Mouse (Mus musculus) embryonic facial prominence, embryonic 13.5 days (tissue): Measurements from ENCODE around the gene Cnn3. TPM values are rescaled to one million over a fixed set of nuclear protein-coding genes. Genes with fewer than 3 reads are reported as not detected.
A peak's percentile ranks its signal among the peaks of the same experiment; 100 is the strongest.

ENCODE experiments used
- ATAC-seq: fragments of 200-750 bp; cut with Nextera tagmentation; 2 replicates; pipeline ENCODE4 v1.8.0; 2017; ENCODE audit warnings: low read depth; ENCODE audit not compliant: insufficient number of reproducible peaks, insufficient read depth, low FRiP score, low TSS enrichment
- H3K27ac ChIP-seq: fragments of 300-500 bp; sonication (generic); 2 replicates; pipeline ENCODE4 v1.5.1; 2015; ENCODE audit warnings: moderate library complexity, mild to moderate bottlenecking, inconsistent platforms
- H3K27me3 ChIP-seq: fragments of 300-500 bp; sonication (generic); 2 replicates; pipeline ENCODE4 v1.6.1; 2015; ENCODE audit warnings: mild to moderate bottlenecking, inconsistent platforms
- H3K36me3 ChIP-seq: fragments of 300-500 bp; sonication (generic); 2 replicates; pipeline ENCODE4 v1.6.1; 2015; ENCODE audit warnings: mild to moderate bottlenecking, inconsistent platforms
- H3K4me1 ChIP-seq: fragments of 300-500 bp; sonication (generic); 2 replicates; pipeline ENCODE4 v1.6.1; 2015; ENCODE audit warnings: inconsistent platforms
- H3K4me2 ChIP-seq: fragments of 300-500 bp; sonication (generic); 2 replicates; pipeline ENCODE4 v1.6.1; 2015; ENCODE audit warnings: moderate library complexity, mild to moderate bottlenecking, inconsistent platforms
- H3K4me3 ChIP-seq: fragments of 300-500 bp; sonication (generic); 2 replicates; pipeline ENCODE4 v1.5.1; 2015; ENCODE audit warnings: mild to moderate bottlenecking, inconsistent platforms
- H3K9ac ChIP-seq: fragments of 300-500 bp; sonication (generic); 2 replicates; pipeline ENCODE4 v1.6.1; 2015; ENCODE audit warnings: mild to moderate bottlenecking, inconsistent platforms
- H3K9me3 ChIP-seq: fragments of 300-500 bp; sonication (generic); 2 replicates; pipeline ENCODE4 v1.6.1; 2016; ENCODE audit warnings: inconsistent platforms
- WGBS: fragments of 180-500 bp; shearing (Covaris S2); methylation state at CpG from one replicate; pipeline ENCODE4 v1.1.7; 2015; ENCODE audit warnings: mixed read lengths; 5-methylcytosine and 5-hydroxymethylcytosine counted together
- polyA plus RNA-seq: library from polyadenylated mRNA; unstranded; fragments of >200 nt; fragmentation: Nextera tagmentation; extraction: Ambion mirVana; gene quantifications from 2 replicates; pipeline ENCODE4 v1.2.1, GENCODE M21; 2015

Gene Cnn3
- polyA plus RNA-seq, result 793 and 938 TPM in 2 replicates

- no peaks in the 10 kb centered on the region for H3K9me3 ChIP-seq
- peak within 1 kb of the TSS; percentile 99 for H3K9ac ChIP-seq
- no peaks in the 10 kb centered on the region for H3K27me3 ChIP-seq
- no peaks in the 10 kb centered on the region for H3K36me3 ChIP-seq
- WGBS, result 1% methylated on average over 56 of the region's 66 CpGs
- peak within 1 kb of the TSS; percentile 89 for H3K4me2 ChIP-seq
- peaks cover 38% of the 10 kb centered on the region for H3K4me1 ChIP-seq
- peak within 1 kb of the TSS; percentile 99 for H3K27ac ChIP-seq
- ATAC-seq, result peak; percentile 88
- H3K4me3 ChIP-seq, result peak within 1 kb of the TSS; percentile 89
Observed at GRCm38 (mm10) chr3:121425861-121426620, at the start of gene Cnn3. TSS of gene Cnn3 (plus strand) at chr3:121426497.

GRCm38 (mm10) chr3:121378708-121379612 lies 47.3 kb upstream of the Cnn3 start:
- WGBS, result 16% methylated on average over 15 of the region's 15 CpGs
- no peak overlapping the region for H3K9ac ChIP-seq
- no peaks in the 10 kb centered on the region for H3K36me3 ChIP-seq
- H3K9me3 ChIP-seq, result no peaks in the 10 kb centered on the region
- H3K4me3 ChIP-seq, result no peak overlapping the region
- no peaks in the 10 kb centered on the region for H3K27me3 ChIP-seq
- H3K4me2 ChIP-seq, result peak overlapping the region; percentile 26; the same call in 1 of the 2 replicates
- H3K4me1 ChIP-seq, result peaks cover 25% of the 10 kb centered on the region
- ATAC-seq, result no peak
- no peak overlapping the region for H3K27ac ChIP-seq

- no peak overlapping the region for H3K9ac ChIP-seq
- H3K9me3 ChIP-seq, result no peaks in the 10 kb centered on the region
- H3K4me1 ChIP-seq, result peaks cover 24% of the 10 kb centered on the region
- H3K4me3 ChIP-seq, result no peak overlapping the region
- WGBS, result 58% methylated on average over 5 of the region's 5 CpGs
- ATAC-seq, result no peak
- H3K27me3 ChIP-seq, result no peaks in the 10 kb centered on the region
- no peak overlapping the region for H3K27ac ChIP-seq
- no peaks in the 10 kb centered on the region for H3K36me3 ChIP-seq
- no peak overlapping the region for H3K4me2 ChIP-seq
Observed at GRCm38 (mm10) chr3:121379699-121380098, 46.6 kb upstream of the Cnn3 start.

GRCm38 (mm10) chr3:121387471-121388009 lies 38.8 kb upstream of the Cnn3 start:
- Histone ChIP-seq H3K9ac (no peak overlapping the region), H3K27ac (no peak overlapping the region), H3K9me3 (no peaks in the 10 kb centered on the region), H3K36me3 (no peaks in the 10 kb centered on the region), H3K4me1 (peaks cover 39% of the 10 kb centered on the region), H3K4me2 (no peak overlapping the region), H3K4me3 (no peak overlapping the region), H3K27me3 (no peaks in the 10 kb centered on the region)
- 64% methylated on average over 3 of the region's 3 CpGs for WGBS
- no peak for ATAC-seq

GRCm38 (mm10) chr3:121389366-121389765 lies 36.9 kb upstream of the Cnn3 start:
- H3K4me2 ChIP-seq, result 0 out of 2 replicates have a peak overlapping the region, but pooled peaks have one; percentile 47
- peak overlapping the region; percentile 83 for H3K27ac ChIP-seq
- 76% methylated on average over 8 of the region's 8 CpGs for WGBS

GRCm38 (mm10) chr3:121389860-121390530 lies 36.3 kb upstream of the Cnn3 start:
- ATAC-seq, result peak; percentile 68
- WGBS, result 14% methylated on average over 17 of the region's 17 CpGs
- Histone ChIP-seq H3K36me3 (no peaks in the 10 kb centered on the region), H3K4me3 (peak overlapping the region; percentile 3; the same call in 1 of the 2 replicates), H3K9ac (0 out of 2 replicates have a peak overlapping the region, but pooled peaks have one; percentile 32), H3K4me1 (peaks cover 42% of the 10 kb centered on the region), H3K4me2 (peak overlapping the region; percentile 47), H3K27me3 (no peaks in the 10 kb centered on the region), H3K9me3 (no peaks in the 10 kb centered on the region), H3K27ac (peak overlapping the region; percentile 83)

More at GRCm38 (mm10) chr3:121389366-121389765, 36.9 kb upstream of the Cnn3 start:
- H3K4me3 ChIP-seq, result no peak overlapping the region
- no peaks in the 10 kb centered on the region for H3K36me3 ChIP-seq
- no peaks in the 10 kb centered on the region for H3K9me3 ChIP-seq
- no peak overlapping the region for H3K9ac ChIP-seq
- H3K4me1 ChIP-seq, result peaks cover 42% of the 10 kb centered on the region
- no peak for ATAC-seq
- no peaks in the 10 kb centered on the region for H3K27me3 ChIP-seq

GRCm38 (mm10) chr3:121390724-121391123 lies 35.6 kb upstream of the Cnn3 start:
- Histone ChIP-seq H3K27me3 (no peaks in the 10 kb centered on the region), H3K9me3 (no peaks in the 10 kb centered on the region), H3K36me3 (no peaks in the 10 kb centered on the region), H3K4me1 (peaks cover 40% of the 10 kb centered on the region), H3K4me2 (peak overlapping the region; percentile 47), H3K27ac (peak overlapping the region; percentile 83), H3K4me3 (no peak overlapping the region), H3K9ac (no peak overlapping the region)
- WGBS, result 11% methylated on average over 7 of the region's 7 CpGs
- peak; percentile 74 for ATAC-seq

- Histone ChIP-seq H3K36me3 (no peaks in the 10 kb centered on the region), H3K4me3 (no peak overlapping the region), H3K4me2 (no peak overlapping the region), H3K9ac (no peak overlapping the region), H3K27ac (0 out of 2 replicates have a peak overlapping the region, but pooled peaks have one; percentile 87), H3K27me3 (no peaks in the 10 kb centered on the region), H3K9me3 (no peaks in the 10 kb centered on the region), H3K4me1 (peaks cover 41% of the 10 kb centered on the region)
- WGBS, result 78% methylated on average over 16 of the region's 16 CpGs
- no peak for ATAC-seq
Observed at GRCm38 (mm10) chr3:121395588-121396295, 30.6 kb upstream of the Cnn3 start.

- no peak overlapping the region for H3K9ac ChIP-seq
- WGBS, result 28% methylated on average over 7 of the region's 7 CpGs
- H3K9me3 ChIP-seq, result no peaks in the 10 kb centered on the region
- peaks cover 36% of the 10 kb centered on the region for H3K4me1 ChIP-seq
- H3K4me3 ChIP-seq, result no peak overlapping the region
- H3K27me3 ChIP-seq, result no peaks in the 10 kb centered on the region
- ATAC-seq, result peak; percentile 60; the same call in 1 of the 2 replicates
- peak overlapping the region; percentile 87 for H3K27ac ChIP-seq
- H3K36me3 ChIP-seq, result no peaks in the 10 kb centered on the region
- H3K4me2 ChIP-seq, result peak overlapping the region; percentile 35
Observed at GRCm38 (mm10) chr3:121396561-121396960, 29.7 kb upstream of the Cnn3 start.

GRCm38 (mm10) chr3:121397007-121397406 lies 29.3 kb upstream of the Cnn3 start:
- no peak overlapping the region for H3K9ac ChIP-seq
- no peaks in the 10 kb centered on the region for H3K36me3 ChIP-seq
- peaks cover 33% of the 10 kb centered on the region for H3K4me1 ChIP-seq
- H3K4me2 ChIP-seq, result peak overlapping the region; percentile 35
- H3K27me3 ChIP-seq, result no peaks in the 10 kb centered on the region
- 27% methylated on average over 6 of the region's 6 CpGs for WGBS
- H3K9me3 ChIP-seq, result no peaks in the 10 kb centered on the region
- peak overlapping the region; percentile 87 for H3K27ac ChIP-seq
- peak; percentile 70; the same call in 1 of the 2 replicates for ATAC-seq
- H3K4me3 ChIP-seq, result no peak overlapping the region
